Mouse (Mus musculus): ENCODE measurements at regions not wholly inside any gene's neighbourhood (a gene's known extent, or its start where the extent isn't known, plus 50 kb on each side); places are given as distances from the start of the nearest gene placed in this dataset.

- no peak for TF ChIP-seq CTCF (IDR thresholded peaks at IDR 0.05; ENCODE audit: low read depth, low read length)
- TF ChIP-seq POLR2A (IDR thresholded peaks at IDR 0.05; ENCODE audit: borderline replicate concordance, low read depth, low read length), result no peak
These were observed 106.8 kb upstream of the Kit start for GRCm38 (mm10) chr5:75467916-75468315.

All from bone marrow macrophage, adult 2 months (primary cell).